Mouse (Mus musculus) adipocyte (in vitro differentiated cells): Measurements from ENCODE around the gene Elac2.
A peak's percentile ranks its signal among the peaks of the same experiment; 100 is the strongest.

Experiments
- DNase-seq: peaks from one replicate; pipeline ENCODE4 v3.0.0-alpha.2; 2016; ENCODE audit warnings: low spot score

Elac2 gene

GRCm38 (mm10) chr11:64978720-64979488, at the start of gene Elac2:
Gene Elac2 (plus strand): TSS chr11:64979038.
- peak; percentile 98 for DNase-seq

- no peak for DNase-seq
Observed at GRCm38 (mm10) chr11:64929130-64929529, 49.7 kb upstream of the Elac2 start.

- DNase-seq = no peak
Observed at GRCm38 (mm10) chr11:64931060-64931770, 47.6 kb upstream of the Elac2 start.

GRCm38 (mm10) chr11:64937226-64937625, 41.6 kb upstream of the Elac2 start:
- DNase-seq = no peak

- DNase-seq = no peak
Observed at GRCm38 (mm10) chr11:64941193-64941592, 37.6 kb upstream of the Elac2 start.

GRCm38 (mm10) chr11:64949782-64950181, 29.1 kb upstream of the Elac2 start:
- DNase-seq = no peak

GRCm38 (mm10) chr11:64956962-64957729, 21.7 kb upstream of the Elac2 start:
- no peak for DNase-seq

- no peak for DNase-seq
Observed at GRCm38 (mm10) chr11:64962629-64963028, 16.2 kb upstream of the Elac2 start.

GRCm38 (mm10) chr11:64968507-64968906, 10.3 kb upstream of the Elac2 start:
- DNase-seq = peak; percentile 84

GRCm38 (mm10) chr11:64968939-64969342, 9.9 kb upstream of the Elac2 start:
- no peak for DNase-seq

- DNase-seq = no peak
Observed at GRCm38 (mm10) chr11:64971471-64971988, 7.3 kb upstream of the Elac2 start.

- DNase-seq = no peak
Observed at GRCm38 (mm10) chr11:64972418-64972817, 6.4 kb upstream of the Elac2 start.

GRCm38 (mm10) chr11:64979489-64979845, 629 bp downstream of the Elac2 start:
- DNase-seq = no peak

- DNase-seq = no peak
Observed at GRCm38 (mm10) chr11:64988556-64988955, 9.7 kb downstream of the Elac2 start.

- no peak for DNase-seq
Observed at GRCm38 (mm10) chr11:64998439-64998838, 19.6 kb downstream of the Elac2 start.

- no peak for DNase-seq
Observed at GRCm38 (mm10) chr11:64999685-65000084, 20.8 kb downstream of the Elac2 start.

- no peak for DNase-seq
Observed at GRCm38 (mm10) chr11:65001729-65002128, 22.9 kb downstream of the Elac2 start.

- no peak for DNase-seq
Observed at GRCm38 (mm10) chr11:65003611-65004010, 24.8 kb downstream of the Elac2 start.

GRCm38 (mm10) chr11:65004836-65005235, 26.0 kb downstream of the Elac2 start:
- no peak for DNase-seq

GRCm38 (mm10) chr11:65006047-65006446, 27.2 kb downstream of the Elac2 start:
- no peak for DNase-seq

GRCm38 (mm10) chr11:65013906-65014305, 35.1 kb downstream of the Elac2 start:
- no peak for DNase-seq

GRCm38 (mm10) chr11:65016754-65017153, 37.9 kb downstream of the Elac2 start:
- no peak for DNase-seq
